Mouse (Mus musculus): ENCODE measurements around the gene Alpk1.

- TF ChIP-seq CTCF (IDR thresholded peaks at IDR 0.05; ENCODE audit: low read depth) (no peak), EP300 (IDR thresholded peaks at IDR 0.05; ENCODE audit: low read depth) (no peak)
Measured at GRCm38 (mm10) chr3:127729513-127730137, 50.7 kb downstream of the Alpk1 start.

All from liver, embryonic 14.5 days (tissue).